Mouse (Mus musculus) layer of hippocampus, postnatal 10 days (tissue): Measurements from ENCODE around the gene Gchfr. TPM values are rescaled to one million over a fixed set of nuclear protein-coding genes. Genes with fewer than 3 reads are reported as not detected.
A peak's percentile ranks its signal among the peaks of the same experiment; 100 is the strongest.

Experiments used
- DNase-seq, 2 experiments: peaks; one replicate each; pipeline ENCODE4 v3.0.0; 2021; ENCODE audit warnings: low spot score in 2 of 2
- total RNA-seq, 2 experiments: library from RNA; stranded (reverse); gene quantifications; 2 replicates each; pipeline ENCODE4 v1.2.3; 2021

Gene Gchfr
- total RNA-seq, 2 experiments from 2014 or later: 0.62 TPM; not detected in 1

DNA sequence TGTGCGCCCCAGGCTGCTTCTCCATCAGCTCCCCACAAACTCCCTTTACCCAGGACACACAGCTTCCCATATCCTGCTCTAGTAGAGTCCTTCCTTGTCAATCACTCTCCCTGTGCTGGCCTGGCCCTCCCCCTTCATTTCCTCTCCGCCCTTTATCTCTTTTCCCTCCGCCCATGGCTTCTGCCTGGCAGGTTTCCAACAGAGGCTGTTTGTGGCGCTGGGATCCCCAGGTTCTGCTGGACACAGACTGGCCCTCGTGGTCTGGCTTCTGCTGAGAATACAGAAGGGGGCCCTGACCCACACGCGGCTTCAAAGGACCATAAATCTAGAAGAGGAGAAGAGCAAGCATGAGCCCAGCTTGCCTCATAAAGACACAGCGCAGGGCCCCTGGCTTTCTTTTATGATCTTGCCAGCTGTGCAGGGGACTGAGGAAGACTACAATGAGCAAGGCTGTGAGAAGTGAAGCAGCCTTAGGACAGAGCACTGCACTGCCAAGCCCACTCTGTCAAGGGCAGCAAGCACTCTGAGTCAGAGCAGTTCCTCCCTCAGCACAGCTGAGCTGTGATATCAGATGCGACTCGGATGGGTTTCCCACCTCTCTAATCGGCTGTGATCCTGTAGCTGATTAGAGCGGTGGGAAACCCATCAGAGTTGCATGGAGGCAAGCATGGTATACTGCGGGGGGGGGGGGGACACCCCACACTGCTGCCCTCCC lies 5.4 kb downstream of the Gchfr start:
- peak in 1 of 2 experiments; percentile 42 for DNase-seq

GRCm38 (mm10) chr2:119173991-119174651 lies 6.5 kb downstream of the Gchfr start, which contains the start of gene Gm14137:
Gene Gm14137, plus strand, starts transcription at chr2:119174509.
- DNase-seq: peak in 1 of 2 experiments; percentile 28

GRCm38 (mm10) chr2:119174866-119175265 lies 7.3 kb downstream of the Gchfr start:
- DNase-seq: no peak

- DNase-seq: no peak
These were observed 8.0 kb downstream of the Gchfr start for GRCm38 (mm10) chr2:119175614-119176013.

GRCm38 (mm10) chr2:119176761-119177160 lies 9.2 kb downstream of the Gchfr start:
- no peak for DNase-seq

DNA sequence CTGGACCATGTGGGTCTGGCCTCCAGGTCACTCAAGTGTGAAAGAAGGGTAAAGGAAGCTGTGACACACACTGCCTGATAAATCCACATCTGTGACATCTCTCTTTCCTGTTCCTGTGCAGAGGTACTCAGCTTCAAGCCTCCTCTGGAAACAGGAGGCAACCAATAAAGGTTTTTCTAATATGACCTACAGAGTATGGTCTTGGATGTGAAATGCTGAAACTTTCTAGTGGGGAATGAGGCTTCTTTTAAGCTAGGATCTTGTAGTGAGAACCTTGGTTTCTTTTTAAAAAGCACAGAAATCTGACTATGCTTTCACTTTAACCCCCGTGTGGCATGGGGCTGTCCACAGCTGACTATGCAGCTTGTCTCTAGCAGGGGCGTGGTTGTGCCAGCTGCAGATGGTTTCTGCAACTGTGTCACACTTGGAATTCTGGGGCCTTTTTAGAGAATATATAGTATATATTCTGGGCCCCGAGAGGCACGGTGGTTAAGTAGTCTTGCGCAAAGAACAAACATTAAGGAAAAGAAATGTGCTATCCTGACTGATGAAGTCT lies 9.9 kb downstream of the Gchfr start:
- DNase-seq: no peak

DNA sequence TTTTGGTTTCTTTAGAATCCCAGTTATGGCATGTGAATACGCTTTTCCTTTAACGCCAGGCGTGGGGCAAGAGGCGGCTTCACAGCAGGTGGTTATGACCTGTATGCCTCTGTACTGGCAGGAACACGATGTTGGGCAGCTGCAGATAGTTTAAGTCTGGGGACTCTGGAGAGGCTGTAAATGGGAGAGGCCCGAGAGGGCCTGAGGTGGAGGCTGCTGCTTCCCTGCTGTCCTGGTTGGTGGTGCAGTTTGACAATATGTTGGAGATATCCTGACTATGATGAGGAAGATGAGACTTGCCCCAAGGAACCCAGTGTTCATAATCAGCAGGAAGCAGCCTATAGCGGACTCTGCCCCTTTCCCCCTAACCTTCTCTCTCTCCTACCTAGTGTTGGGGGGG lies 15.3 kb downstream of the Gchfr start:
- no peak for DNase-seq

- DNase-seq: peak; percentile 91 to 92
These were observed 21.6 kb downstream of the Gchfr start for GRCm38 (mm10) chr2:119189029-119189710.

DNA sequence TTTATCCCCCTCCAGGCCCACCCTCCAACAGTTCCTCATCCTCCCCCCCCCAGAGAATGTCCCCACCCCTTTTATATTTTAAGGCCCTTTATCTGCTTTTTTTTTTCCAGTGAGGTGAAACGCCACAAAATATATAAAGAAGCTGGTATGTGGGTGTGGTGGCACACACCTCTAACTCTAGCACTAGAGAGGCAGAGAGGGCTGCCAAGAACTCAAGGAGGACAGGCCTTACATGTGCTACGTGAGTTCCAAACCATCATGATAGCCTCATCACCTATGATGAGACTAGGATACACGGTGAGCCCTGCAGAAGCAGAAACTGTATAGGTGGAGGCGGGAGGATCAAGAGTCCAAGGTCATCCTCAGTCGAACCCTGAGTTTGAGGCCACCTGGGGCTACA lies 23.4 kb downstream of the Gchfr start:
- no peak for DNase-seq

- no peak for DNase-seq
These were observed 26.6 kb downstream of the Gchfr start for GRCm38 (mm10) chr2:119194140-119194539.

GRCm38 (mm10) chr2:119196316-119197108 lies 28.9 kb downstream of the Gchfr start:
- no peak for DNase-seq

GRCm38 (mm10) chr2:119197493-119197892 lies 29.9 kb downstream of the Gchfr start:
- no peak for DNase-seq

GRCm38 (mm10) chr2:119198049-119198448 lies 30.5 kb downstream of the Gchfr start:
- no peak for DNase-seq

DNA sequence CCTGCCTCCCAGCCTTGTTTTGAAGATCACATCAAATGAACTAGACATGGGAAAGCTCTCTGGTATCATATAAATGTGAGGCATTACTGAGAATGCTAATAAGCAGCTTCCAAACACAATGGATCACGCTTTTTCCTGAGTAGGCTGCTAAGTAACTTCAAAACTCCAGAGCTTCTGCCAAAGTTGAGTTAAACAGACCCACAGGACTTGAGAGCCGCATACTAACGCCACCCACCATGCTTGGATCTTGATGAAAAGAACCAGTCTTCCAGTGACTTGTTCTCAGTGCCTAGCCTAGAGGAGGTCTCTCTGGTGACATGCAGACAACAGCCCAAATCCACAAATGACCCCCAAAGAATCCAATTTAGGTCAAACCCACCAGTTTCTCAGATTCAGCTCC lies 31.4 kb downstream of the Gchfr start:
- no peak for DNase-seq

DNA sequence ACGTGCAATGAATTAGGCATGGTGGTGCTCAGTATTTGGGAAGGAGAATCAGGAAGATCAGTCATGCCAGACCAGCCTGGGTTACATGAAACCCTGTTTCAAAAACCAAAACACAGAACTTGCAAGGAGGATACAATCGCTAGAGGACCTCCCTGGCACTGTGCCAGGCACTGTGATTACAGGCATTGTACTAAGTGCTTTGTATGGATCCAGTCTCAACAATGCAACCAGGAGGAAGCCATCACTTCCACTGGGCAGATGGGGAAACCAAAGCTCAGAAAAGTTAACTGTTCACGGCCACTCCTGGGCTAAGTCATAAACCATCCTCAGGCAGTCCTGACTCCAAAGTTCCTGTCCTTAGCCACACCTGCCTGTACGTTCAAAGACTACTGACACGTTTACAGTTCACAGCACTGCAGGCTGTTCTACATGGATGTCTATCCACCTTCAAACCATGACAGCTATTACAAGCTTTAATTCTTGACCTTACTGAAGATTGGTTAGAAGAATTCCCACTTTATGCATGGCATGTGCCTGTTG lies 35.4 kb downstream of the Gchfr start:
- DNase-seq: peak in 1 of 2 experiments; percentile 21

- no peak for DNase-seq
These were observed 36.4 kb downstream of the Gchfr start for GRCm38 (mm10) chr2:119203871-119204460.

DNA sequence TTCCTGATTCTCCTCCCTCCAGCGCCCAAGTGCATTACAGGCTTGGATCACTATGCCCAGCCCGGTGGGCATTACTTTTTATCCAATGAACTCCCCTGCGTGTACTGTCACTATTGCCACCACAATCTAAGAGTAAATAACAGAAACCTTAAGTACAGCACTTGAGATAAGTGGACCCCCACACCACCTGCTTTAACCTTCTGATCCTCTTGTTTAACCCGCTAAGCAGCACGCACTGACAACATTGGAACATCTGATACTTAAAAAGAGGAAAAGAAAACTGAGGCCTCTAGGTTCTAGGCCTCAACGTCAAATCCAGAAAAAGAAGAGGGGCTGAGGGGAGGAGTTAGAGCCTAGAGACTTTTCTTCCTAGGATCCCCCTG lies 40.4 kb downstream of the Gchfr start:
- no peak for DNase-seq

- peak; percentile 93 to 96 for DNase-seq
These were observed 41.0 kb downstream of the Gchfr start, which contains the start of the genes Zfyve19 and Dnajc17 for GRCm38 (mm10) chr2:119208344-119209175. Gene Zfyve19, plus strand, starts transcription at chr2:119208617. Gene Dnajc17, minus strand, starts transcription at chr2:119208795.

DNA sequence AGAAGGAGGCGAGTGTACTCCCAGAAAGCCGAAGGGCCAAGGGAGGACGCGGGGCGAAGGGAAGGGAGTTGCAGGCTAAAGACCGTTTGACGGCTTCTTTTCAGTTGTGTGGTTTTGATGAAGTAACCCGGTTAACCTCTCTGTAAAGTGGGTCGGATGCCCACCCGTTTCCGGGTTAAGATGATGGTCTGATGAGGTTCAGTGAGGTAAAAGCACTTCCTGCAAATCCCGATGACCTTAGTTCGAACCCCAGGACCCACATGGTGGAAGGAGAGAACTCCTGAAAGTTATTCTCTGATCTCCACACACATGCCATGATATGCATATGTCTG lies 41.6 kb downstream of the Gchfr start:
- DNase-seq: no peak
